In genomic region chr19:46056388-46056946, GRCm38 (mm10) we compare ENCODE assay signal across 8 mouse cellular contexts. TPM values are rescaled to one million over a fixed set of nuclear protein-coding genes. Genes with fewer than 3 reads are reported as not detected.
DNase-seq lines count a peak whose midpoint lies in the region; ATAC-seq and TF ChIP-seq lines count a peak whose summit lies in the region.

No protein-coding gene starts in this region.

- DNase-seq in c-Kit-positive CD71-positive TER-119-positive erythroid progenitor cells, embryonic 14.5 days (ENCODE audit: low spot score): peak; percentile 92
- DNase-seq in heart, postnatal 0 days (ENCODE audit: low spot score): peak; percentile 99
- peak; percentile 91 to 96 for DNase-seq in kidney, postnatal 4 days

- peaks cover 40% of the 10 kb centered on the region for H3K4me1 ChIP-seq in E14TG2a.4 (replicated peaks; ENCODE audit: low read depth, low read length)
- peaks cover 16% of the 10 kb centered on the region for H3K4me1 ChIP-seq in forebrain, embryonic 12.5 days
- H3K4me1 ChIP-seq in heart, postnatal 0 days (ENCODE audit: control insufficient read depth, insufficient read depth): peaks cover 10% of the 10 kb centered on the region
- H3K4me1 ChIP-seq in liver, embryonic 16.5 days (ENCODE audit: control insufficient read depth, low read depth, low read length): peaks cover 36% of the 10 kb centered on the region
- H3K4me1 ChIP-seq in neural tube, embryonic 13.5 days (replicated peaks): peaks cover 16% of the 10 kb centered on the region
- peaks cover 6% of the 10 kb centered on the region for H3K4me1 ChIP-seq in testis, adult 2 months (ENCODE audit: control insufficient read depth, insufficient read depth, low read length)

- ATAC-seq in forebrain, embryonic 12.5 days (ENCODE audit: low FRiP score): peak; percentile 96
- peak; percentile 96 for ATAC-seq in heart, postnatal 0 days (ENCODE audit: insufficient read depth, low read depth)
- peak; percentile 93 for ATAC-seq in liver, embryonic 16.5 days (ENCODE audit: low read depth)
- ATAC-seq in neural tube, embryonic 13.5 days (ENCODE audit: low read depth): peak; percentile 97

- peak overlapping the region; percentile 86 for H3K27ac ChIP-seq in forebrain, embryonic 12.5 days
- H3K27ac ChIP-seq in heart, postnatal 0 days (ENCODE audit: low read depth): peak overlapping the region; percentile 88
- peak overlapping the region; percentile 92 for H3K27ac ChIP-seq in liver, embryonic 16.5 days (ENCODE audit: low read length)
- H3K27ac ChIP-seq in neural tube, embryonic 13.5 days (replicated peaks): peak overlapping the region; percentile 85
- H3K27ac ChIP-seq in testis, adult 2 months (ENCODE audit: control insufficient read depth, insufficient read depth, low read depth, low read length): peak overlapping the region; percentile 97

- H3K36me3 ChIP-seq in E14TG2a.4 (ENCODE audit: insufficient read depth, low read length): peaks cover 33% of the 10 kb centered on the region
- H3K36me3 ChIP-seq in forebrain, embryonic 12.5 days (replicated peaks): peaks cover 1% of the 10 kb centered on the region; the same call in 1 of the 2 replicates
- 0 out of 2 replicates have a peak, but pooled peaks cover 2% of the 10 kb centered on the region for H3K36me3 ChIP-seq in heart, postnatal 0 days (replicated peaks; ENCODE audit: control insufficient read depth, insufficient read depth, low read length)
- no peaks in the 10 kb centered on the region for H3K36me3 ChIP-seq in liver, embryonic 16.5 days (ENCODE audit: control insufficient read depth, insufficient read depth)
- no peaks in the 10 kb centered on the region for H3K36me3 ChIP-seq in neural tube, embryonic 13.5 days
- H3K36me3 ChIP-seq in testis, adult 2 months (ENCODE audit: control insufficient read depth, insufficient read depth, low read length): no peaks in the 10 kb centered on the region

- H3K4me2 ChIP-seq in forebrain, embryonic 12.5 days: peak overlapping the region; percentile 81
- H3K4me2 ChIP-seq in heart, postnatal 0 days (ENCODE audit: low read depth, low read length): peak overlapping the region; percentile 68
- peak overlapping the region; percentile 97 for H3K4me2 ChIP-seq in liver, embryonic 16.5 days (ENCODE audit: low read depth, low read length)
- H3K4me2 ChIP-seq in neural tube, embryonic 13.5 days: peak overlapping the region; percentile 88

- TF ChIP-seq EP300 in heart, postnatal 0 days (IDR thresholded peaks at IDR 0.05; ENCODE audit: low read depth): no peak; the same call in 1 of the 2 replicates

- TF ChIP-seq CTCF in E14TG2a.4 (conservative IDR thresholded peaks at IDR 0.05; ENCODE audit: low read length): no peak
- no peak for TF ChIP-seq CTCF in heart, postnatal 0 days (IDR thresholded peaks at IDR 0.05; ENCODE audit: low read depth)
- no peak for TF ChIP-seq CTCF in testis, adult 2 months (IDR thresholded peaks at IDR 0.05; ENCODE audit: control insufficient read depth, insufficient read depth, insufficient replicate concordance, low read depth, low read length)

- H3K27me3 ChIP-seq in E14TG2a.4 (ENCODE audit: insufficient read depth, low read length): no peaks in the 10 kb centered on the region
- H3K27me3 ChIP-seq in forebrain, embryonic 12.5 days: no peaks in the 10 kb centered on the region
- H3K27me3 ChIP-seq in heart, postnatal 0 days (ENCODE audit: control insufficient read depth, insufficient read depth, low read length): no peaks in the 10 kb centered on the region
- no peaks in the 10 kb centered on the region for H3K27me3 ChIP-seq in liver, embryonic 16.5 days (ENCODE audit: control insufficient read depth, insufficient read depth, low read depth, low read length)
- H3K27me3 ChIP-seq in neural tube, embryonic 13.5 days: no peaks in the 10 kb centered on the region
- H3K27me3 ChIP-seq in testis, adult 2 months (ENCODE audit: control insufficient read depth, insufficient read depth, low read length): no peaks in the 10 kb centered on the region

- no peaks in the 10 kb centered on the region for H3K9me3 ChIP-seq in E14TG2a.4 (ENCODE audit: low read length)
- H3K9me3 ChIP-seq in forebrain, embryonic 12.5 days: no peaks in the 10 kb centered on the region
- no peaks in the 10 kb centered on the region for H3K9me3 ChIP-seq in heart, postnatal 0 days (replicated peaks; ENCODE audit: control insufficient read depth, low read length)
- H3K9me3 ChIP-seq in liver, embryonic 16.5 days (replicated peaks; ENCODE audit: control insufficient read depth, low read length): no peaks in the 10 kb centered on the region
- no peaks in the 10 kb centered on the region for H3K9me3 ChIP-seq in neural tube, embryonic 13.5 days

- 0% methylated on average over 52 of the region's 52 CpGs for WGBS in forebrain, embryonic 12.5 days
- WGBS in heart, postnatal 0 days: under 1% methylated on average over 52 of the region's 52 CpGs
- under 1% methylated on average over 52 of the region's 52 CpGs for WGBS in liver, embryonic 16.5 days (ENCODE audit: insufficient replicate concordance)
- under 1% methylated on average over 52 of the region's 52 CpGs for WGBS in neural tube, embryonic 13.5 days

- peak overlapping the region; percentile 100 for H3K4me3 ChIP-seq in E14TG2a.4 (replicated peaks; ENCODE audit: low read length)
- H3K4me3 ChIP-seq in forebrain, embryonic 12.5 days (replicated peaks): peak overlapping the region; percentile 80
- H3K4me3 ChIP-seq in heart, postnatal 0 days (ENCODE audit: low read depth, low read length): peak overlapping the region; percentile 81
- peak overlapping the region; percentile 94 for H3K4me3 ChIP-seq in liver, embryonic 16.5 days (ENCODE audit: low read depth, low read length)
- H3K4me3 ChIP-seq in neural tube, embryonic 13.5 days: peak overlapping the region; percentile 75
- H3K4me3 ChIP-seq in testis, adult 2 months (ENCODE audit: control insufficient read depth, low read depth, low read length): peak overlapping the region; percentile 99

- TF ChIP-seq POLR2A in testis, adult 2 months (IDR thresholded peaks at IDR 0.05; ENCODE audit: control insufficient read depth, low read depth, low read length): peak; percentile 73

- peak overlapping the region; percentile 75 for H3K9ac ChIP-seq in forebrain, embryonic 12.5 days
- peak overlapping the region; percentile 63 for H3K9ac ChIP-seq in heart, postnatal 0 days (replicated peaks; ENCODE audit: low read depth, low read length)
- H3K9ac ChIP-seq in liver, embryonic 16.5 days (ENCODE audit: low read depth, low read length): peak overlapping the region; percentile 87
- peak overlapping the region; percentile 76 for H3K9ac ChIP-seq in neural tube, embryonic 13.5 days

RNA-seq across cellular contexts. Expression of gene Ldb1, which starts 11.5 kb away (rescaled TPM):
- polyA plus RNA-seq in forebrain, embryonic 12.5 days (2016; fragmentation: Nextera tagmentation; extraction: Ambion mirVana): 138 and 139 TPM in 2 replicates
- total RNA-seq in heart, postnatal 0 days (2014; rRNA removed; ENCODE audit: low replicate concordance): 72.3 and 79.3 TPM in 2 replicates
- 52.1 and 59.3 TPM in 2 replicates for polyA plus RNA-seq in heart, postnatal 0 days (2015; fragmentation: Nextera tagmentation; extraction: Ambion mirVana)
- polyA plus RNA-seq in liver, embryonic 16.5 days (2015; fragmentation: Nextera tagmentation; extraction: Ambion mirVana): 20.2 and 23.1 TPM in 2 replicates
- polyA plus RNA-seq in neural tube, embryonic 13.5 days (2015; fragmentation: Nextera tagmentation; extraction: Ambion mirVana): 128 and 132 TPM in 2 replicates
- 26.2 and 28.9 TPM in 2 replicates for polyA plus RNA-seq in testis, adult 2 months (2012; rRNA removed)

RNA-seq across cellular contexts. Expression of gene Pprc1, which starts 11.8 kb away (rescaled TPM):
- polyA plus RNA-seq in forebrain, embryonic 12.5 days (2016; fragmentation: Nextera tagmentation; extraction: Ambion mirVana): 37.1 and 41.7 TPM in 2 replicates
- total RNA-seq in heart, postnatal 0 days (2014; rRNA removed; ENCODE audit: low replicate concordance): 6.3 and 6.8 TPM in 2 replicates
- 5.1 and 6.5 TPM in 2 replicates for polyA plus RNA-seq in heart, postnatal 0 days (2015; fragmentation: Nextera tagmentation; extraction: Ambion mirVana)
- 12.8 and 13.7 TPM in 2 replicates for polyA plus RNA-seq in liver, embryonic 16.5 days (2015; fragmentation: Nextera tagmentation; extraction: Ambion mirVana)
- polyA plus RNA-seq in neural tube, embryonic 13.5 days (2015; fragmentation: Nextera tagmentation; extraction: Ambion mirVana): 17.1 and 25.1 TPM in 2 replicates
- polyA plus RNA-seq in testis, adult 2 months (2012; rRNA removed): 8.9 and 10.1 TPM in 2 replicates

RNA-seq across cellular contexts. Expression of gene Nolc1, which starts 19.2 kb away (rescaled TPM):
- polyA plus RNA-seq in forebrain, embryonic 12.5 days (2016; fragmentation: Nextera tagmentation; extraction: Ambion mirVana): 117 and 118 TPM in 2 replicates
- 11.0 and 19.7 TPM in 2 replicates for total RNA-seq in heart, postnatal 0 days (2014; rRNA removed; ENCODE audit: low replicate concordance)
- polyA plus RNA-seq in heart, postnatal 0 days (2015; fragmentation: Nextera tagmentation; extraction: Ambion mirVana): 22.7 and 28.1 TPM in 2 replicates
- 38.5 and 41.9 TPM in 2 replicates for polyA plus RNA-seq in liver, embryonic 16.5 days (2015; fragmentation: Nextera tagmentation; extraction: Ambion mirVana)
- 60.1 and 73.6 TPM in 2 replicates for polyA plus RNA-seq in neural tube, embryonic 13.5 days (2015; fragmentation: Nextera tagmentation; extraction: Ambion mirVana)
- 10.8 and 12.2 TPM in 2 replicates for polyA plus RNA-seq in testis, adult 2 months (2012; rRNA removed)

RNA-seq across cellular contexts. Expression of gene Hps6, which starts 53.2 kb away (rescaled TPM):
- 2.7 TPM in 2 replicates for polyA plus RNA-seq in forebrain, embryonic 12.5 days (2016; fragmentation: Nextera tagmentation; extraction: Ambion mirVana)
- total RNA-seq in heart, postnatal 0 days (2014; rRNA removed; ENCODE audit: low replicate concordance): 9.7 and 12.1 TPM in 2 replicates
- 5.6 and 6.3 TPM in 2 replicates for polyA plus RNA-seq in heart, postnatal 0 days (2015; fragmentation: Nextera tagmentation; extraction: Ambion mirVana)
- 2.4 and 2.8 TPM in 2 replicates for polyA plus RNA-seq in liver, embryonic 16.5 days (2015; fragmentation: Nextera tagmentation; extraction: Ambion mirVana)
- 4.0 and 4.7 TPM in 2 replicates for polyA plus RNA-seq in neural tube, embryonic 13.5 days (2015; fragmentation: Nextera tagmentation; extraction: Ambion mirVana)
- polyA plus RNA-seq in testis, adult 2 months (2012; rRNA removed): 1.0 and 1.1 TPM in 2 replicates

RNA-seq across cellular contexts. Expression of gene Armh3, which starts 58.2 kb away (rescaled TPM):
- polyA plus RNA-seq in forebrain, embryonic 12.5 days (2016; fragmentation: Nextera tagmentation; extraction: Ambion mirVana): 19.3 and 20.3 TPM in 2 replicates
- 7.0 and 11.4 TPM in 2 replicates for total RNA-seq in heart, postnatal 0 days (2014; rRNA removed; ENCODE audit: low replicate concordance)
- polyA plus RNA-seq in heart, postnatal 0 days (2015; fragmentation: Nextera tagmentation; extraction: Ambion mirVana): 10.4 and 11.1 TPM in 2 replicates
- 4.0 and 4.7 TPM in 2 replicates for polyA plus RNA-seq in liver, embryonic 16.5 days (2015; fragmentation: Nextera tagmentation; extraction: Ambion mirVana)
- polyA plus RNA-seq in neural tube, embryonic 13.5 days (2015; fragmentation: Nextera tagmentation; extraction: Ambion mirVana): 24.8 and 25.0 TPM in 2 replicates
- polyA plus RNA-seq in testis, adult 2 months (2012; rRNA removed): 5.7 and 5.8 TPM in 2 replicates

Comparison
In these comparisons a context has a peak if more than half of its experiments do, and no peak if none do; other contexts are left out.
1. Peak in every context shown above with its lines: DNase-seq, ATAC-seq, H3K4me3 ChIP-seq and H3K27ac ChIP-seq.